Mouse (Mus musculus): ENCODE data around the gene Rps6ka6. TPM values are rescaled to one million over a fixed set of nuclear protein-coding genes. Genes with fewer than 3 reads are reported as not detected.

Rps6ka6 gene
- not detected for polyA plus RNA-seq (2017; shearing (Covaris generic))

DNA sequence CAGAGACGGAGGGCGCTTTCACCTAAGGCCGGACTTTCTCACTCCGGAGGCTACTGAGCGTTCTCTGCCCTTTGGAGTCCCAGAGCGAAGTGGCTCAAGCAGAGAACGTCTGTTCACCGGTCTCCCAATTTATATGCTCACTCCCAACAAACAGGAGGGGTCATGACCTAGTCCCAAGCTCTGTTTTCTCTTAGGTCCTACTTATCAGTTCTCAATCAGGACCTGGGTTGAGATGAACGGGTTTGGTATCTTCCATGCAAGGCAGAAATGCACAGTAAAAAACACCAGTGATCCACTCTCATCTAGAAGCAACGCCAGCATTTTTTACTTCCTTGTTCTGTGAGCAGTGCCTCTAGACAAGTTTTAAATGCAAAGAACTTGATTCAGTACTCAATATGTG, at the start of gene Rps6ka6:
Gene Rps6ka6 (minus strand): TSS at position 101 of the 400 bp plus-strand sequence.
- ATAC-seq: no peak

DNA sequence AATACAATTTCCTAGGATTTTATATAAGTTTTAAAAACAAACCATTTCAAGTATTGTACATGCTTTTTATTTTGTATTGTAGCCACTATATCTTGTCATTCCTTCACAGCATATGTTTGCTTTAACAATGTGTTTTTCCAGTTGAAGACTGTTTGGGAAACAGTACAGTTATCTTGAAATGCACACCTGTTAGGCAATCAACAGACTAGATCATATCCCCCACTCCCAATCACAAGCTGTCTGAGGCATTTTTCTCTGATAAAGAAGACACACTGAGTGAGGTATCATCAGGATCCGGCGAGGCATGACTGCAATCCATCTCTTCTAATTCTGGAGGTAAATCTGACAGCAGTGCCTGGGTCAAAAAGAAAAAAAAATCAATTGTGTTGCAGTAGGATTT, 39.3 kb upstream of the Rps6ka6 start:
- ATAC-seq: no peak

DNA sequence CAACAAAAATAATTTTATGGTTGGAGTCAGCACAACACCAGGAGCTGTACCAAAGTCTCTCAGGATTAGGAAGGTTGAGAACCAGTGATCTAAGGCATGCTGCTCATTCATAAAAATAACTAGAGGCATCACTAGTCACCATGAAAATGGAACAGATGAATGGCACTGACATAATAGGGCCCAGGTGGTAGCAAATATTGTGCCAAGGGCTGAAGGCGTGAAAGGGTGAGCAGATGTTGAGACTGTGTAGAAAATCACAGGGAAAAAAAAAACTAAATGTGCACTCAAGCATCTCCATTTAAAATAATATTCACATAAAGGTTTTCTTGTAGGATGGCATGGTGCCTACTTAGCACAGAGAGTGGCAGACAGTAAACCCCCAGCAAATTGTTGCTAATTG, 19.6 kb downstream of the Rps6ka6 start:
- no peak for ATAC-seq

DNA sequence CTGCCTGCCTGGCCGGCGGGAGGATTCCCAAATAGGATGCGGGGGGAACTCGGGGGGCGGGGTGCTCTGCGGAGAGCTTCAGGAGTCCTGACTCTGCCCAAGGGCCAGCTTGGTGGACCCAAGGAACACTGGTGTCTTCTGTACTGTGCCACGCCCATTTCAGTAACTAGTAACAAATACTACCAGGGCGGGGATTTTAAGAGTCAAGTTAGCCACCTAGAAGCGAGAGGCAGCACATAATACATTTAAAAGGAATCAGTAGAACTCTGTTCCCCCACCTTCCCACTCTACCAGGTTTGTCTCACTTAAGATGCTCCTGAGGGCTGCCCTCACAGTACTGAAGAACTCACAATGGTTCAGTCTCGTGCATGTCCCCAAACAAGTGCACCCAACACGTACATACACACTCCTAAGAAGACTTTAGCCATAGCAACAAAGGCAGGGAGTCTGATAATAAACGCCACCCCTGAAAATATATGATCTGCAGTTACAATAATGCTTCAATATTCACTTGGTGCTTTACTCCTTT, 74.1 kb downstream of the Rps6ka6 start:
- no peak for ATAC-seq

DNA sequence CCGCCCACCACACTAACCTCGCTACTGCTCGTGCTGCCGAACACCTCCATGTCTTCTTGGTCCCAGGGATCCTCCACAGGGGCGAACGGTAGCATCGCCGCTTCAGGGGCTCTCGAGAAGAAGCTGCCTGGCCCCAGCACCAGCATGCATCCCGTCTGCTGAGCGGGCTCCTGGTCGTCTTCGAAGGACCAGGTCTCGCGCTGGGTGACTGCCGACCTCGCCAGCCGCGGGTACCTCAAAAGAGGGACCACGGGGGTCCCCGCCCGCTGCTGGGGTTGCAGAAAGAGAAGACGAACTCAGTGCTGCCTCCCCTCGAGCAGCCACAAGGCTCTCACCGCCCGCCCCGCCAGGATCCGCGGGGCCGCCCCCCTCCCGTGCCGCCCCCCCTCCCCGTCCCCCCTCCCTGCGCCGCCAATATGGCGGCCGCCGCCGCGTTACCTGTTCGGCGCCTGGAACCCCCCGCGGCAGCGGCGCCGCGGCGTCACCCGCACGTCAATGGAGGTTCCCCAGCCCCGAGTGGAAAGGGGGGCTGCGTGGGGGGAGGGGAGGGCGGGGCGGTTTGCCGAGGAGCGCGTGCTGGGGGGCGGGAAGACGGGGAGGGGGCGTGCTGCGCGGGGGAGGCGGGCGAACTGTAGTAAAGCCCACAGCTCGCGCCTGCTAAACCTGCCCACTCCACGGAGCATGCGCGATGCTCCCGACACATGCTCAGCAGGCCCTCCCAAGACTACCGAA, 74.8 kb downstream of the Rps6ka6 start:
- no peak for ATAC-seq

DNA sequence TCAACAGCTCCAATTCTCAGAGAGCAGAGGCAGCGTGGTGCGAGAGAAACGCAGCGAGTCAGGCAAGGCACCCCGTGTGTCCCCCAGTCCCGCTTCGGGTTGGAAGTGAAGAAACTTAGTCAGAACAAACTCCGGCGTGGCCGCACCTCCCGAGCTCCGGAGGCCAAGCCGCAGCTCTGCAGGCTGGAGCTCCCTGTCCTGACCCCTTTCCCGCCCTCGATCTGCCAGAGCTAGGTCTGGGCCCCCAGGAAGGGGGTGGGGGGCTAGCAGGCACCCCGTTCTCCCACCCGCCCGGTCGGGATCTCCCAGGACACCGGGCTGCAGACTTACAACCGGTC, 75.3 kb downstream of the Rps6ka6 start:
- no peak for ATAC-seq

DNA sequence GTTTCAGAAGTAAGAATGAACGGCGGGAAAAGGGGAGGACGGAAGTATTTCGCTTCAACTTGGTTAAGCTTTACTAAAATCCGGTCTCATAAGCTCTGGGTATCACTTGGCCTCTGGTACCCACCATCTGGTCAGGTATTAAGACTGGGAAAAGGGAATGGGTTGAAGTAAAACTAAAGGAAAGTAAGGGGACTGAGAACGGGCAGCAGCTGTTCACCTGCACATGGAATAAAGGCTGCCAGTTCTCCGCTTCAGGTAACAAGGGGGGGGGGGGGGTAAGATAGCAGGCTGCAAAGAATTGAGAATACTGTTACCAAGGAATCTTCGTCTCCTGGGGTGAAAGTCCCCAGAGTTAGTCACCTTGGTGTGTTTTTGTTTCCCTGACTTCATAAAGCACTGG, 75.7 kb downstream of the Rps6ka6 start:
- ATAC-seq: no peak

DNA sequence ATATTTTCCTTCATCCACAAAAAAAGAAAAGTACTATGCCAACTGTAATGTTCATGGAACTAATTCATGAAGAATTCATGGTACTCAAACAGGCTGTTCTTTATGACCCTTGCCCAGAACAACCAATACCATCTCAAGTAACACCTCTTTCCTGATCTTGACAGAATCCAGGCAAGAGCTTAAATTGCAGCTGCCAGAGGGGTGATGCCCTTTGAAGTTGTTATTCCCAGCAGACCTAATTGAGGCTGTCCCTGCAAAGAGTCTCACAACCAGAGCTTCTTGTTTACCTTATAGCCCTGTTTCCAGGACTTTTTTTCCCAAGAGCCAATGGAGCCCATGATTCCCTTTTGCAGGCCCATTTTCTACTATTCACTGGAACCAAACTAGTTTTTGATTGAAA, 77.6 kb downstream of the Rps6ka6 start:
- ATAC-seq: no peak

DNA sequence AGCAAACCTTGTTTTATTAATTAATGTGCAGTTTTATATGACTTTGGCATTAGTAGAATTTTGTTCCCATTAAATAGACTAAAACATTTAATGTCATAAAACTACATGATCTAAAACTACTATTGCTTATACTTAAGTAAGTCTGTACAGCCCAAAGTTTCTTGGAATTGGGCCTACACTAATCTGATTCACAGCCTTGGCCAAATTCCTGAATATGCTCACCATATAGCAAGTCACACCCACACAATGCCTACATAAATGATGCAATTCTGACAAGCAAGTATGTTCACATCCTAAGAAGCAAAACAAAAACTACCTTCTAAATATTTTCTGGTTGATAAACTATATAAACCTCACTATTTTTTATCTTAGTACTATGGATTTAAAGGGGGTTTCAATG, 101.2 kb downstream of the Rps6ka6 start:
- ATAC-seq: no peak

DNA sequence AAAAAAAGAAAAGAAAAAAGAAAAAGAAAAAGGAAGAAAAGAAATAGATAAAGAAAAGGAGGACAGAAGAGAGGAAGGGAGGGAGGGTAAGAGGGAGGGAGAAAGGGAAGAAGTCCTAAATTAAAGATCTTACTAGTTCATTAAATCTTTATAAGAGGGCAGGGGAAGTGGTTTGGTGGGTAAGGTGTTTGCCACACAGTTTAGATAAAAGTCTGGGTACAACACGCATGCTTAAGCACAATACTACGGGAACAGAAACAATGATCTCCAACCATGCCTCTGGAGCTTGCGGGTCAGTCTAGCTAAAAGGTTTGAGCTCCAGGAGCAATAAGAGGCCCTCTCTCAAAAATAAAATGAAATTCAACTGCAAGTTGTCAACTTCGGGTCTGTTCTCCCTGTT, 123.0 kb downstream of the Rps6ka6 start:
- ATAC-seq: no peak

DNA sequence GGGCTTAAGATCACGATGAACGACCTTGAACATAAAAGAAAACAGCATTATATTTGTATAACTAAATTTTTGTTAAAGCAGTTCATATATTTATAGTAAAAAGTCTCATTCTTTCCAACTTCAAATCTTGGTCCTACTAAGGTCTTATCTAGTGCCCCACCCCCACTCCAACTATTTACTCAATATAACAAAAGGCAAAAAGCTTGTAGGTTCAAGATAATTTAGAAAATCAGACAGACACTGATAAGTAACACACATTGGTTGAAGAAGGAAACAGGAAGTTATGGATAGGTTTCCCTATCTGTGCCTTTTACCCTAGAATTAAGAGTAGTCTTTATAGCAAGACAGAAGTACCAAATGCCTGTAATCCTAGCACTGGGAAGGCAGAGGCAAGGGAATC, 132.9 kb downstream of the Rps6ka6 start:
- ATAC-seq: no peak

DNA sequence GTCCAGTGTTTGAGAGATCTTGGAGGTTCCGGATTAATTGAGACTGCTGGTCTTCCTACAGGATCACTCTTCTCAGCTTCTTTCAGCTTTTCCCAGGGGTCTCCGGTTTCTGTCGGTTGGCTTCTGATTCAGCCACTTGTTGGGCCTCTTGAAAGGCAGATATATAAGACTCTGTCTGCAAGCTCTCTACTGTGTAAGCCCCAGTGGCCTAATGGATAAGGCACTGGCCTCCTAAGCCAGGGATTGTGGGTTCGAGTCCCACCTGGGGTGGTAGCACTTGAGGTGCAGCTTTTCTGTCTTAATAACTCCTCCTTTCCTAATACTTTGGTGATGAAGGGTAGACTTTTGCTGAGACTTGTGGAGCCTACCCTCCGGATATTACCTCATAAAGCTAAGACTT, 160.7 kb downstream of the Rps6ka6 start:
- no peak for ATAC-seq

DNA sequence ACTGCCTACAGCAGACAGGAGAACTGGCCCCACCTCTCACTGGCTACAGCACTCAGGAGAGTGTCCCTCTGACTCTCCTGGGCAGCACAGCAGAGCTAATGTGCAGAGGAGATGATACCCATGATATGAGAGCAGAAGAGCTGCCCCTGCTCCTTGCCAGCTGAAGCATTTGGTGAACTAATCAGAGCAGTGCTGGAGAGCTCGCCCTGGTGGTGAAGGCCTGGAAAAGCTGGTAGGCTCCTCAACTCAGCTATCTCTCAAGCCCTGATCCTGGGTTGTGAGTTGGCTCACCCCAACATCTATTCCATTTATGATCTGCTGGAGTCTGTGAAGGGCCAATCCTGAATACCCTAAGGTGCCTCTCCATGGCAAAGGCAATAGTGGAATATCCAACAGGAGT, 163.6 kb downstream of the Rps6ka6 start:
- ATAC-seq: no peak

Other genes starting within 250 kb of the Rps6ka6 start
- gene Hdx, start 159.1 kb upstream of the Rps6ka6 start, polyA plus RNA-seq (2017; shearing (Covaris generic)): not detected

Measured in activated CD4-positive, CD25-positive, alpha-beta regulatory T cell, adult 4 months (primary cell).